ENCODE assay signal across 21 mouse cellular contexts in the genomic region with DNA sequence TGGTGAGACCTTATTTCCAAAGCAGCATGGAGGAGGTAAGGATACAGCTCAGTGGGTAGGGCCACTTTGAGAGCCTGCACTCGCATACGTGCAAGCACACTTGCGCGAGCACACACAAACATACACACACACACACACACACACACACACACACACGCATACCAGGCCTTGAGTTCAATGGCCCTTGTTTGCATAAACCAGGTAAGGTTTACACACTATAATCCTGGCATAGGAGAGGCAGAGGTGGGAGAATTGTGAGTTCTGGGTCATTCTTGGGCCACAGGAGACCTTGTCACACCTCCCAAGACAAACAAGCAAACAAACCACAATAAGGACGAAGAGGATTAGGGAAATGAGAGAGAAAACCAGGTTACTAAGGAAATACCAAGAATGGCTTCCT. TPM values are rescaled to one million over a fixed set of nuclear protein-coding genes. Genes with fewer than 3 reads are reported as not detected.
DNase-seq lines count a peak whose midpoint lies in the region; ATAC-seq and TF ChIP-seq lines count a peak whose summit lies in the region.
"Had no signal": no experiment of that assay in that cellular context is flagged by ENCODE, and none has a peak within 500 bp of the region (broad histone marks: within the 10 kb centered on the region; RNA-seq: fewer than 3 reads in every experiment).

No protein-coding gene starts in this region.

- H3K4me1 ChIP-seq in heart, embryonic 10.5 days = peaks cover 23% of the 10 kb centered on the region
- H3K4me1 ChIP-seq in kidney, adult 2 months (ENCODE audit: control insufficient read depth, insufficient read depth, low read length) = peaks cover 15% of the 10 kb centered on the region; the same call in 1 of the 2 replicates
- peaks cover 31% of the 10 kb centered on the region; the same call in 1 of the 2 replicates for H3K4me1 ChIP-seq in lung, embryonic 15.5 days
- H3K4me1 ChIP-seq: forebrain, embryonic 12.5 days; liver, embryonic 15.5 days had no signal

- ATAC-seq in lung, embryonic 15.5 days (ENCODE audit: borderline replicate concordance, extremely low read depth, low FRiP score, low TSS enrichment) = 0 out of 2 replicates have a peak, but pooled peaks have one; percentile 7
- ATAC-seq: hindbrain, embryonic 16.5 days had no signal

- 96% methylated on average over 6 of the region's 6 CpGs for WGBS in heart, embryonic 10.5 days
- 72% methylated on average over 6 of the region's 6 CpGs for whole genome bisulfite sequencing in kidney, adult 2 months
- 66% methylated on average over 6 of the region's 6 CpGs for WGBS in lung, embryonic 15.5 days

- H3K9ac ChIP-seq in lung, embryonic 15.5 days = no peak overlapping the region
- H3K9ac ChIP-seq: forebrain, embryonic 12.5 days; limb, embryonic 15.5 days; liver, embryonic 15.5 days; neural tube, embryonic 13.5 days had no signal

- H3K4me2 ChIP-seq in lung, embryonic 15.5 days = no peak overlapping the region; the same call in 1 of the 2 replicates
- H3K4me2 ChIP-seq: forebrain, embryonic 12.5 days; limb, embryonic 15.5 days; liver, embryonic 15.5 days; neural tube, embryonic 13.5 days had no signal

- H3K36me3 ChIP-seq in heart, embryonic 10.5 days = peaks cover 86% of the 10 kb centered on the region
- H3K36me3 ChIP-seq in kidney, adult 2 months (ENCODE audit: control insufficient read depth, insufficient read depth, low read length) = no peaks in the 10 kb centered on the region; the same call in 1 of the 2 replicates
- H3K36me3 ChIP-seq in lung, embryonic 15.5 days = peaks cover 11% of the 10 kb centered on the region
- H3K36me3 ChIP-seq: liver, embryonic 15.5 days had no signal

- peak overlapping the region; percentile 67; the same call in 1 of the 2 replicates for H3K27ac ChIP-seq in heart, embryonic 10.5 days
- H3K27ac ChIP-seq in kidney, adult 2 months (ENCODE audit: insufficient read depth, low read depth, low read length) = peak overlapping the region; percentile 80
- peak overlapping the region; percentile 87 for H3K27ac ChIP-seq in lung, embryonic 15.5 days
- H3K27ac ChIP-seq: forebrain, embryonic 12.5 days; limb, embryonic 15.5 days; liver, embryonic 15.5 days; neural tube, embryonic 13.5 days had no signal

- no peak for TF ChIP-seq POLR2A in kidney, adult 2 months (IDR thresholded peaks at IDR 0.05; ENCODE audit: low read depth, low read length)

- TF ChIP-seq CTCF in kidney, adult 2 months (conservative IDR thresholded peaks at IDR 0.05; ENCODE audit: insufficient read depth, insufficient read length, low read depth, low read length) = no peak

- no peaks in the 10 kb centered on the region for H3K27me3 ChIP-seq in heart, embryonic 10.5 days (ENCODE audit: insufficient read depth, poor library complexity, severe bottlenecking)
- H3K27me3 ChIP-seq in kidney, adult 2 months (replicated peaks; ENCODE audit: control insufficient read depth, insufficient read depth, low read length) = no peaks in the 10 kb centered on the region
- H3K27me3 ChIP-seq in lung, embryonic 15.5 days = no peaks in the 10 kb centered on the region
- H3K27me3 ChIP-seq: CH12.LX; forebrain, embryonic 12.5 days; limb, embryonic 15.5 days; liver, embryonic 15.5 days; neural tube, embryonic 13.5 days had no signal

- DNase-seq in heart, embryonic 10.5 days (ENCODE audit: low spot score) = no peak
- DNase-seq in heart, postnatal 10 days = no peak
- DNase-seq in kidney, adult 2 months = no peak
- DNase-seq in kidney, postnatal 10 days = no peak
- DNase-seq in lung, postnatal 10 days = no peak
- DNase-seq in frontal cortex, adult 2 months (ENCODE audit: extremely low spot score in 1 of 2, low spot score in 1 of 2) = no peak
- no peak for DNase-seq in left cerebral cortex, postnatal 4 days
- DNase-seq: adrenal gland, postnatal 14 days; cerebellum, adult 9-11 months; midbrain, embryonic 14.5 days; right cerebral cortex, adult 18-20 months; thymus, adult 18-20 months; thymus, postnatal 4 days had no signal

- H3K9me3 ChIP-seq in heart, embryonic 10.5 days = no peaks in the 10 kb centered on the region
- no peaks in the 10 kb centered on the region for H3K9me3 ChIP-seq in lung, embryonic 15.5 days
- H3K9me3 ChIP-seq: forebrain, embryonic 12.5 days; limb, embryonic 15.5 days; liver, embryonic 15.5 days; megakaryocyte, embryonic 14.5 days; neural tube, embryonic 13.5 days had no signal

- H3K4me3 ChIP-seq in heart, embryonic 10.5 days = no peak overlapping the region
- no peak overlapping the region for H3K4me3 ChIP-seq in kidney, adult 2 months (ENCODE audit: insufficient read depth, low read depth, low read length)
- no peak overlapping the region for H3K4me3 ChIP-seq in lung, embryonic 15.5 days
- H3K4me3 ChIP-seq: forebrain, embryonic 12.5 days; limb, embryonic 15.5 days; liver, embryonic 15.5 days; megakaryocyte, embryonic 14.5 days; neural tube, embryonic 13.5 days had no signal

- intact Hi-C loops in heart, postnatal 10 days (cut with DNase I) = no loop called here
- intact Hi-C loops in left cerebral cortex, postnatal 4 days (cut with DNase I) = no loop called here

RNA-seq across cellular contexts. Expression of gene Rilpl1, which starts 22.0 kb away (rescaled TPM):
- 22.7 and 25.5 TPM in 2 replicates for polyA plus RNA-seq in heart, embryonic 10.5 days (2016; fragmentation: Nextera tagmentation; extraction: Ambion mirVana)
- total RNA-seq in heart, postnatal 10 days (2021) = 100 to 1,000 TPM; 111 to 115 TPM
- 10.4 and 12.5 TPM in 2 replicates for polyA plus RNA-seq in kidney, adult 2 months (2012; rRNA removed)
- polyA plus RNA-seq in lung, embryonic 15.5 days (2015; fragmentation: Nextera tagmentation; extraction: Ambion mirVana) = 20.7 and 20.8 TPM in 2 replicates
- polyA plus RNA-seq in frontal cortex, adult 2 months (2012; rRNA removed) = 44.7 and 51.7 TPM in 2 replicates
- total RNA-seq in left cerebral cortex, postnatal 4 days (2021) = 10 to 100 TPM; 15.0 to 16.6 TPM

RNA-seq across cellular contexts. Expression of gene Snrnp35, which starts 26.3 kb away (rescaled TPM):
- 25.5 and 26.8 TPM in 2 replicates for polyA plus RNA-seq in heart, embryonic 10.5 days (2016; fragmentation: Nextera tagmentation; extraction: Ambion mirVana)
- 10 to 100 TPM; 14.2 to 16.0 TPM for total RNA-seq in heart, postnatal 10 days (2021)
- polyA plus RNA-seq in kidney, adult 2 months (2012; rRNA removed) = 4.3 and 5.9 TPM in 2 replicates
- 25.3 and 26.5 TPM in 2 replicates for polyA plus RNA-seq in lung, embryonic 15.5 days (2015; fragmentation: Nextera tagmentation; extraction: Ambion mirVana)
- polyA plus RNA-seq in frontal cortex, adult 2 months (2012; rRNA removed) = 9.6 and 11.8 TPM in 2 replicates
- 10 to 100 TPM; 26.4 to 33.6 TPM for total RNA-seq in left cerebral cortex, postnatal 4 days (2021)

RNA-seq across cellular contexts. Expression of gene Rilpl2, which starts 31.0 kb away (rescaled TPM):
- polyA plus RNA-seq in heart, embryonic 10.5 days (2016; fragmentation: Nextera tagmentation; extraction: Ambion mirVana) = 13.3 and 18.3 TPM in 2 replicates
- total RNA-seq in heart, postnatal 10 days (2021) = 10 to 100 TPM; 11.0 to 11.4 TPM
- polyA plus RNA-seq in kidney, adult 2 months (2012; rRNA removed) = 44.3 and 46.3 TPM in 2 replicates
- polyA plus RNA-seq in lung, embryonic 15.5 days (2015; fragmentation: Nextera tagmentation; extraction: Ambion mirVana) = 31.4 and 31.7 TPM in 2 replicates
- polyA plus RNA-seq in frontal cortex, adult 2 months (2012; rRNA removed) = 24.5 and 25.9 TPM in 2 replicates
- 10 to 100 TPM; 19.0 to 20.5 TPM for total RNA-seq in left cerebral cortex, postnatal 4 days (2021)

RNA-seq across cellular contexts. Expression of gene Tmed2, which starts 31.3 kb away (rescaled TPM):
- polyA plus RNA-seq in heart, embryonic 10.5 days (2016; fragmentation: Nextera tagmentation; extraction: Ambion mirVana) = 523 and 570 TPM in 2 replicates
- total RNA-seq in heart, postnatal 10 days (2021) = 100 to 1,000 TPM; 201 to 206 TPM
- polyA plus RNA-seq in kidney, adult 2 months (2012; rRNA removed) = 97.9 and 128 TPM in 2 replicates
- polyA plus RNA-seq in lung, embryonic 15.5 days (2015; fragmentation: Nextera tagmentation; extraction: Ambion mirVana) = 636 TPM in 2 replicates
- polyA plus RNA-seq in frontal cortex, adult 2 months (2012; rRNA removed) = 108 and 133 TPM in 2 replicates
- 100 to 1,000 TPM; 119 to 123 TPM for total RNA-seq in left cerebral cortex, postnatal 4 days (2021)

RNA-seq across cellular contexts. Expression of gene Ddx55, which starts 43.5 kb away (rescaled TPM):
- polyA plus RNA-seq in heart, embryonic 10.5 days (2016; fragmentation: Nextera tagmentation; extraction: Ambion mirVana) = 11.4 and 13.0 TPM in 2 replicates
- total RNA-seq in heart, postnatal 10 days (2021) = 1 to 10 TPM; 6.2 to 7.0 TPM
- polyA plus RNA-seq in kidney, adult 2 months (2012; rRNA removed) = 7.4 and 8.9 TPM in 2 replicates
- polyA plus RNA-seq in lung, embryonic 15.5 days (2015; fragmentation: Nextera tagmentation; extraction: Ambion mirVana) = 12.3 and 12.5 TPM in 2 replicates
- 38.2 and 38.3 TPM in 2 replicates for polyA plus RNA-seq in frontal cortex, adult 2 months (2012; rRNA removed)
- total RNA-seq in left cerebral cortex, postnatal 4 days (2021) = 10 to 100 TPM; 27.5 to 30.8 TPM
